Mouse (Mus musculus) kidney, adult 2 months (tissue): ENCODE data around the gene Pde4d. TPM values are rescaled to one million over a fixed set of nuclear protein-coding genes. Genes with fewer than 3 reads are reported as not detected.

Source experiments
- DNase-seq: peaks from one replicate; pipeline ENCODE4 v3.0.0; 2021
- H3K27ac ChIP-seq: fragments of 200-500 bp; 2 replicates; pipeline ENCODE4 v1.5.1; 2012; ENCODE audit warnings: low read depth, low read length, control low read depth, inconsistent platforms; ENCODE audit not compliant: insufficient read depth
- H3K27me3 ChIP-seq: fragments of 200-500 bp; replicated peaks from 2 replicates; pipeline ENCODE4 v1.6.1; 2012; ENCODE audit warnings: mild to moderate bottlenecking, moderate library complexity, low read length, inconsistent platforms; ENCODE audit not compliant: control insufficient read depth, insufficient read depth
- H3K36me3 ChIP-seq: fragments of 200-500 bp; 2 replicates; pipeline ENCODE4 v1.6.1; 2012; ENCODE audit warnings: mild to moderate bottlenecking, moderate library complexity, low read length, inconsistent platforms; ENCODE audit not compliant: control insufficient read depth, insufficient read depth
- H3K4me1 ChIP-seq: fragments of 200-500 bp; 2 replicates; pipeline ENCODE4 v1.6.1; 2011; ENCODE audit warnings: low read length; ENCODE audit not compliant: control insufficient read depth, insufficient read depth
- H3K4me3 ChIP-seq: fragments of 200-500 bp; 2 replicates; pipeline ENCODE4 v1.5.1; 2011; ENCODE audit warnings: mild to moderate bottlenecking, low read depth, low read length, control low read depth; ENCODE audit not compliant: insufficient read depth
- CTCF ChIP-seq: fragments of 200-500 bp; conservative IDR thresholded peaks from 2 replicates; pipeline ENCODE4 v1.5.1; 2011; ENCODE audit warnings: low read depth, mild to moderate bottlenecking, control low read depth, low read length, moderate library complexity, mixed read lengths; ENCODE audit not compliant: insufficient read depth, insufficient read length
- POLR2A ChIP-seq: fragments of 200-500 bp; IDR thresholded peaks from one replicate; pipeline ENCODE4 v1.6.1; 2011; ENCODE audit warnings: low read depth, low read length, control low read depth
- WGBS: fragments of 180-500 bp; shearing (Covaris S2); methylation state at CpG from one replicate; pipeline ENCODE4 v1.1.7; 2018; 5-methylcytosine and 5-hydroxymethylcytosine counted together
- polyA plus RNA-seq: library from polyadenylated mRNA; depleted of rRNA; stranded (reverse); fragments of >200 nt; gene quantifications from 2 replicates; pipeline ENCODE4 v1.2.3, GENCODE M21; 2012

Gene Pde4d
- polyA plus RNA-seq, 1 experiment, result 18.3 TPM

- TF ChIP-seq POLR2A (no peak), CTCF (no peak)
- Histone ChIP-seq H3K27me3 (no peaks in the 10 kb centered on the region), H3K27ac (no peak overlapping the region), H3K4me3 (no peak overlapping the region), H3K4me1 (no peaks in the 10 kb centered on the region), H3K36me3 (no peaks in the 10 kb centered on the region)
- WGBS, result 72% methylated on average over 12 of the region's 12 CpGs
- no peak for DNase-seq
These were observed 1473.0 kb downstream of the Pde4d start for GRCm38 (mm10) chr13:109922782-109923181.

GRCm38 (mm10) chr13:109924771-109925170, 1475.0 kb downstream of the Pde4d start:
- Histone ChIP-seq H3K27ac (no peak overlapping the region), H3K27me3 (no peaks in the 10 kb centered on the region), H3K4me1 (no peaks in the 10 kb centered on the region), H3K36me3 (no peaks in the 10 kb centered on the region), H3K4me3 (no peak overlapping the region)
- TF ChIP-seq CTCF, result no peak
- TF ChIP-seq POLR2A, result no peak
- DNase-seq, result no peak
- 87% methylated on average over 15 of the region's 15 CpGs for WGBS

DNA sequence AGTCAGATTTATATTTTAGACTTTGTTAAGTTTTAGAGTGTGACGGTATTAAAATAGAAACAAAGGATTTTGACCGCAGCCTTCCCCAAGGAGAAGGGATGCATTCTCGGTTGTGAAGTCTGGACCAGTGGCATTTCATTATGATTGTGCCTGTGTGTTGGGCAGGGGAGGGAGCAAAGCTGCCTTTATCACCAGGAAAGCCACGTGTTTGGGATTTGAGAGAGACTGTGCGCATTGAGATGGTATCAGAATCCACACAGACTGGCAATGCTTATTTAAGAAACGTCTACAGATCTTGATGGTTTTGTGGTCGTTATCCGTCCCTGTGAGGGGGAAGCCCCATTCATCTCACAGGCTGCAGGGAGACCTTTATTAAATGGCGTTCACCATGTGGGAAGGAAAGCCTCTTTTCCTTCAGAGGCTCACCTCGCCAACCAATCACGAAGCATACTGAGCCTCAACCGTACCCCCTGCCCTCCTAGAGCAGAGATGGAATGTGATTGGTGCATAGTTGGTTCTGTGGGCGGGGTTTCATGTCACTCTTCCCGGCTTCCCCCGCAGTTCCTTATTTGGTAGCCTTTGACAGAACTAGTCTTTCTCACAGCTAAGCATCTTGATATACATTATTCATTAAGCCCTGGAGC, 1476.7 kb downstream of the Pde4d start:
- Histone ChIP-seq H3K4me1 (no peaks in the 10 kb centered on the region), H3K27me3 (no peaks in the 10 kb centered on the region), H3K27ac (no peak overlapping the region), H3K4me3 (no peak overlapping the region), H3K36me3 (no peaks in the 10 kb centered on the region)
- TF ChIP-seq POLR2A, result no peak
- TF ChIP-seq CTCF, result no peak
- no peak for DNase-seq
- 46% methylated on average over 15 of the region's 15 CpGs for WGBS

GRCm38 (mm10) chr13:109927782-109928181, 1478.0 kb downstream of the Pde4d start:
- TF ChIP-seq POLR2A (no peak), CTCF (no peak)
- no peak for DNase-seq
- H3K27ac ChIP-seq, result no peak overlapping the region

GRCm38 (mm10) chr13:109932688-109933087, 1482.9 kb downstream of the Pde4d start:
- no peak for TF ChIP-seq CTCF
- no peak for TF ChIP-seq POLR2A
- Histone ChIP-seq H3K4me1 (no peaks in the 10 kb centered on the region), H3K4me3 (no peak overlapping the region), H3K27ac (no peak overlapping the region), H3K27me3 (no peaks in the 10 kb centered on the region), H3K36me3 (no peaks in the 10 kb centered on the region)
- DNase-seq, result no peak
- WGBS, result 92% methylated on average over 13 of the region's 13 CpGs

More at GRCm38 (mm10) chr13:109927782-109928181, 1478.0 kb downstream of the Pde4d start:
- no peak overlapping the region for H3K4me3 ChIP-seq
- no peaks in the 10 kb centered on the region for H3K36me3 ChIP-seq
- H3K27me3 ChIP-seq, result no peaks in the 10 kb centered on the region
- 69% methylated on average over 2 of the region's 2 CpGs for WGBS
- H3K4me1 ChIP-seq, result no peaks in the 10 kb centered on the region

DNA sequence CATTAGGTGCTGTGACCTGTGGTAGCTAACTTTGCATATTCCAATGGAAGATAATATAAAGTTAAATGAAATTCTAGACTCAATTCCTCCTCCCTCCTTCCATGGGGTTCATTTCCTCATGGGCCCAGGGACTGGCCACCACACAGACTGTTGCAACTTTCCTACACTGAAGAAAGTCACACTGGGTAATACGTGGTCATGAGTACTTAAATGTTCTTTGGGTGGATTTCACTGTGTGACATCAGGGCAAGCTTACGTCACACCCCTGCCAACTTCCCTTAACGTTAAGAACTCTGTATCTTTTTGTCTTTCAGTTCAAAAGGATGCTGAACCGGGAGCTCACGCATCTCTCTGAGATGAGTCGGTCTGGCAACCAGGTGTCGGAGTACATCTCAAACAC, 1483.8 kb downstream of the Pde4d start:
- Histone ChIP-seq H3K4me3 (no peak overlapping the region), H3K27ac (no peak overlapping the region), H3K36me3 (no peaks in the 10 kb centered on the region), H3K4me1 (no peaks in the 10 kb centered on the region), H3K27me3 (no peaks in the 10 kb centered on the region)
- 94% methylated on average over 7 of the region's 7 CpGs for WGBS
- TF ChIP-seq CTCF (no peak), POLR2A (no peak)
- DNase-seq, result no peak

GRCm38 (mm10) chr13:109936866-109937265, 1487.1 kb downstream of the Pde4d start:
- Histone ChIP-seq H3K27me3 (no peaks in the 10 kb centered on the region), H3K4me3 (no peak overlapping the region), H3K4me1 (no peaks in the 10 kb centered on the region), H3K36me3 (no peaks in the 10 kb centered on the region), H3K27ac (no peak overlapping the region)
- no peak for DNase-seq
- TF ChIP-seq POLR2A (no peak), CTCF (no peak)
- 89% methylated on average over 5 of the region's 5 CpGs for WGBS

GRCm38 (mm10) chr13:109944822-109945551, 1495.2 kb downstream of the Pde4d start:
- H3K27ac ChIP-seq, result no peak overlapping the region
- H3K4me1 ChIP-seq, result no peaks in the 10 kb centered on the region
- no peak overlapping the region for H3K4me3 ChIP-seq
- H3K27me3 ChIP-seq, result no peaks in the 10 kb centered on the region
- H3K36me3 ChIP-seq, result no peaks in the 10 kb centered on the region
- TF ChIP-seq POLR2A (no peak), CTCF (no peak)
- 97% methylated on average over 7 of the region's 7 CpGs for WGBS
- no peak for DNase-seq
